Mouse (Mus musculus): ENCODE measurements around the gene Med27. TPM values are rescaled to one million over a fixed set of nuclear protein-coding genes. Genes with fewer than 3 reads are reported as not detected.
"Not testable (repeated sequence)": the region's sequence is repeated elsewhere in the genome, so short reads cannot be mapped to it uniquely, and the experiment has no call there.

The Med27 gene
- polyA plus RNA-seq, 1 experiment from 2014 or later: 13.0 TPM

GRCm38 (mm10) chr2:29526266-29526665, 179.6 kb downstream of the Med27 start:
- no peak for DNase-seq
- ATAC-seq: no peak
- 81% methylated on average over 14 of the region's 14 CpGs for WGBS (ENCODE audit: insufficient replicate concordance)

GRCm38 (mm10) chr2:29527480-29527879, 180.9 kb downstream of the Med27 start:
- WGBS (ENCODE audit: insufficient replicate concordance): 78% methylated on average over 7 of the region's 9 CpGs
- not testable (repeated sequence) for H3K9ac ChIP-seq (replicated peaks); H3K4me2 ChIP-seq (ENCODE audit: low read depth, low read length); H3K27ac ChIP-seq (ENCODE audit: low read depth); DNase-seq; H3K4me3 ChIP-seq (ENCODE audit: low read depth, low read length); H3K27me3 ChIP-seq (ENCODE audit: insufficient read depth, low read length); ATAC-seq; H3K9me3 ChIP-seq (ENCODE audit: low read length); H3K4me1 ChIP-seq (ENCODE audit: insufficient read depth); H3K36me3 ChIP-seq (replicated peaks; ENCODE audit: insufficient read depth, low read length)

More at GRCm38 (mm10) chr2:29526266-29526665, 179.6 kb downstream of the Med27 start:
- Histone ChIP-seq H3K9me3 (ENCODE audit: low read length) (no peaks in the 10 kb centered on the region), H3K4me3 (ENCODE audit: low read depth, low read length) (no peak overlapping the region), H3K27me3 (ENCODE audit: insufficient read depth, low read length) (no peaks in the 10 kb centered on the region), H3K36me3 (replicated peaks; ENCODE audit: insufficient read depth, low read length) (no peaks in the 10 kb centered on the region), H3K4me1 (ENCODE audit: insufficient read depth) (no peaks in the 10 kb centered on the region), H3K9ac (replicated peaks) (no peak overlapping the region), H3K4me2 (ENCODE audit: low read depth, low read length) (no peak overlapping the region), H3K27ac (ENCODE audit: low read depth) (no peak overlapping the region)
- no peak for TF ChIP-seq CTCF (IDR thresholded peaks at IDR 0.05; ENCODE audit: low read depth)

- TF ChIP-seq EP300 (IDR thresholded peaks at IDR 0.05; ENCODE audit: low read depth): no peak
- no peak for TF ChIP-seq CTCF (IDR thresholded peaks at IDR 0.05; ENCODE audit: low read depth)
- Histone ChIP-seq H3K27ac (ENCODE audit: low read depth) (no peak overlapping the region), H3K9ac (replicated peaks) (no peak overlapping the region), H3K4me1 (ENCODE audit: insufficient read depth) (no peaks in the 10 kb centered on the region), H3K4me2 (ENCODE audit: low read depth, low read length) (no peak overlapping the region), H3K27me3 (ENCODE audit: insufficient read depth, low read length) (no peaks in the 10 kb centered on the region), H3K36me3 (replicated peaks; ENCODE audit: insufficient read depth, low read length) (no peaks in the 10 kb centered on the region), H3K9me3 (ENCODE audit: low read length) (no peaks in the 10 kb centered on the region), H3K4me3 (ENCODE audit: low read depth, low read length) (no peak overlapping the region)
- DNase-seq: no peak
- 64% methylated on average over 5 of the region's 5 CpGs for WGBS (ENCODE audit: insufficient replicate concordance)
- ATAC-seq: no peak
These were observed 182.2 kb downstream of the Med27 start for GRCm38 (mm10) chr2:29528811-29529210.

- H3K4me2 ChIP-seq (ENCODE audit: low read depth, low read length); H3K9me3 ChIP-seq (ENCODE audit: low read length); H3K27me3 ChIP-seq (ENCODE audit: insufficient read depth, low read length); H3K4me3 ChIP-seq (ENCODE audit: low read depth, low read length); H3K36me3 ChIP-seq (replicated peaks; ENCODE audit: insufficient read depth, low read length); H3K9ac ChIP-seq (replicated peaks); DNase-seq; H3K27ac ChIP-seq (ENCODE audit: low read depth); H3K4me1 ChIP-seq (ENCODE audit: insufficient read depth); ATAC-seq: not testable (repeated sequence)
- WGBS (ENCODE audit: insufficient replicate concordance): 84% methylated on average over 2 of the region's 2 CpGs
These were observed 183.2 kb downstream of the Med27 start for GRCm38 (mm10) chr2:29529788-29530187.

GRCm38 (mm10) chr2:29532173-29532572, 185.6 kb downstream of the Med27 start:
- DNase-seq: no peak
- H3K4me2 ChIP-seq (ENCODE audit: low read depth, low read length): no peak overlapping the region
- H3K27me3 ChIP-seq (ENCODE audit: insufficient read depth, low read length): no peaks in the 10 kb centered on the region
- no peak overlapping the region for H3K9ac ChIP-seq (replicated peaks)
- no peak overlapping the region for H3K4me3 ChIP-seq (ENCODE audit: low read depth, low read length)
- no peak overlapping the region for H3K27ac ChIP-seq (ENCODE audit: low read depth)
- WGBS (ENCODE audit: insufficient replicate concordance): 86% methylated on average over 3 of the region's 3 CpGs
- H3K9me3 ChIP-seq (ENCODE audit: low read length): no peaks in the 10 kb centered on the region
- no peaks in the 10 kb centered on the region for H3K4me1 ChIP-seq (ENCODE audit: insufficient read depth)
- TF ChIP-seq CTCF (IDR thresholded peaks at IDR 0.05; ENCODE audit: low read depth) (no peak), EP300 (IDR thresholded peaks at IDR 0.05; ENCODE audit: low read depth) (no peak)
- no peaks in the 10 kb centered on the region for H3K36me3 ChIP-seq (replicated peaks; ENCODE audit: insufficient read depth, low read length)
- no peak for ATAC-seq

- Histone ChIP-seq H3K4me1 (ENCODE audit: insufficient read depth) (no peaks in the 10 kb centered on the region), H3K9me3 (ENCODE audit: low read length) (no peaks in the 10 kb centered on the region), H3K27me3 (ENCODE audit: insufficient read depth, low read length) (no peaks in the 10 kb centered on the region), H3K4me2 (ENCODE audit: low read depth, low read length) (no peak overlapping the region), H3K27ac (ENCODE audit: low read depth) (no peak overlapping the region), H3K4me3 (ENCODE audit: low read depth, low read length) (no peak overlapping the region), H3K9ac (replicated peaks) (no peak overlapping the region), H3K36me3 (replicated peaks; ENCODE audit: insufficient read depth, low read length) (no peaks in the 10 kb centered on the region)
- WGBS (ENCODE audit: insufficient replicate concordance): 65% methylated on average over 5 of the region's 5 CpGs
- no peak for TF ChIP-seq EP300 (IDR thresholded peaks at IDR 0.05; ENCODE audit: low read depth)
- no peak for TF ChIP-seq CTCF (IDR thresholded peaks at IDR 0.05; ENCODE audit: low read depth)
- DNase-seq: no peak
- ATAC-seq: no peak
These were observed 186.3 kb downstream of the Med27 start for GRCm38 (mm10) chr2:29532921-29533320.

GRCm38 (mm10) chr2:29535566-29536244, 189.1 kb downstream of the Med27 start:
- H3K36me3 ChIP-seq (replicated peaks; ENCODE audit: insufficient read depth, low read length): no peaks in the 10 kb centered on the region
- H3K4me3 ChIP-seq (ENCODE audit: low read depth, low read length): no peak overlapping the region
- H3K27me3 ChIP-seq (ENCODE audit: insufficient read depth, low read length): no peaks in the 10 kb centered on the region
- DNase-seq (no peak), ATAC-seq (no peak)
- H3K4me2 ChIP-seq (ENCODE audit: low read depth, low read length): no peak overlapping the region
- no peak for TF ChIP-seq CTCF (IDR thresholded peaks at IDR 0.05; ENCODE audit: low read depth)
- TF ChIP-seq EP300 (IDR thresholded peaks at IDR 0.05; ENCODE audit: low read depth): no peak
- H3K27ac ChIP-seq (ENCODE audit: low read depth): no peak overlapping the region
- H3K9me3 ChIP-seq (ENCODE audit: low read length): no peaks in the 10 kb centered on the region
- no peaks in the 10 kb centered on the region for H3K4me1 ChIP-seq (ENCODE audit: insufficient read depth)
- H3K9ac ChIP-seq (replicated peaks): no peak overlapping the region
- WGBS (ENCODE audit: insufficient replicate concordance): 78% methylated on average over 5 of the region's 5 CpGs
